Mouse (Mus musculus) midbrain, postnatal 0 days (tissue): Measurements from ENCODE around the gene Insr. TPM values are rescaled to one million over a fixed set of nuclear protein-coding genes. Genes with fewer than 3 reads are reported as not detected.
A peak's percentile ranks its signal among the peaks of the same experiment; 100 is the strongest.
"Not testable (repeated sequence)": the region's sequence is repeated elsewhere in the genome, so short reads cannot be mapped to it uniquely, and the experiment has no call there.

ENCODE experiments used
- ATAC-seq: fragments of 200-750 bp; cut with Nextera tagmentation; 2 replicates; pipeline ENCODE4 v1.8.0; 2017; ENCODE audit warnings: moderate number of reproducible peaks, mild to moderate bottlenecking, moderate TSS enrichment, moderate library complexity; ENCODE audit not compliant: low FRiP score
- DNase-seq: peaks from one replicate; pipeline ENCODE4 v3.0.0-alpha.2; 2015; ENCODE audit warnings: low spot score
- H3K27ac ChIP-seq: fragments of 300-500 bp; sonication (generic); 2 replicates; pipeline ENCODE4 v1.5.1; 2014; ENCODE audit warnings: low read depth, mild to moderate bottlenecking, low read length, mixed read lengths
- H3K27me3 ChIP-seq: fragments of 300-500 bp; sonication (generic); 2 replicates; pipeline ENCODE4 v1.6.1; 2014; ENCODE audit warnings: low read length, control low read depth, mixed read lengths; ENCODE audit not compliant: insufficient read depth
- H3K36me3 ChIP-seq: fragments of 300-500 bp; sonication (generic); 2 replicates; pipeline ENCODE4 v1.6.1; 2014; ENCODE audit warnings: low read length, control low read depth, mixed read lengths; ENCODE audit not compliant: insufficient read depth
- H3K4me1 ChIP-seq: fragments of 300-500 bp; sonication (generic); 2 replicates; pipeline ENCODE4 v1.6.1; 2014; ENCODE audit warnings: mild to moderate bottlenecking, control low read depth, antibody characterized with exemption, low read length, mixed read lengths; ENCODE audit not compliant: insufficient read depth
- H3K4me2 ChIP-seq: fragments of 300-500 bp; sonication (generic); 2 replicates; pipeline ENCODE4 v1.6.1; 2014; ENCODE audit warnings: low read depth, mild to moderate bottlenecking, low read length, mixed read lengths; ENCODE audit not compliant: poor library complexity, severe bottlenecking
- H3K4me3 ChIP-seq: fragments of 300-500 bp; sonication (generic); 2 replicates; pipeline ENCODE4 v1.5.1; 2014; ENCODE audit warnings: low read depth, mild to moderate bottlenecking, low read length, moderate library complexity
- H3K9ac ChIP-seq: fragments of 300-500 bp; sonication (generic); replicated peaks from 2 replicates; pipeline ENCODE4 v1.6.1; 2014; ENCODE audit warnings: mild to moderate bottlenecking, low read length, moderate library complexity, mixed read lengths; ENCODE audit not compliant: poor library complexity, severe bottlenecking
- H3K9me3 ChIP-seq: fragments of 300-500 bp; sonication (generic); 2 replicates; pipeline ENCODE4 v1.6.1; 2016; ENCODE audit warnings: low read length, control low read depth
- CTCF ChIP-seq: IDR thresholded peaks from 2 replicates; pipeline ENCODE4 v1.5.1; 2016; ENCODE audit warnings: antibody characterized with exemption, mild to moderate bottlenecking
- WGBS: fragments of 180-500 bp; shearing (Covaris S2); extraction: QIAGEN DNeasy Blood & Tissue Kit; methylation state at CpG from one replicate; pipeline ENCODE4 v1.1.7; 2014; 5-methylcytosine and 5-hydroxymethylcytosine counted together
- microRNA-seq: library from miRNA; unstranded; fragments of <30 nt; microRNA quantifications from one replicate; pipeline ENCODE4, GENCODE M21; 2016; ENCODE audit warnings: borderline number of aligned reads
- polyA plus RNA-seq: library from polyadenylated mRNA; unstranded; fragments of >200 nt; fragmentation: Nextera tagmentation; extraction: Ambion mirVana; gene quantifications from 2 replicates; pipeline ENCODE4 v1.2.1, GENCODE M21; 2015
- total RNA-seq: library from RNA; depleted of rRNA; stranded (reverse); fragments of >200 nt; gene quantifications from 2 replicates; pipeline ENCODE4 v1.2.3, GENCODE M21; 2014; rRNA removed

Gene Insr
- total and polyA plus RNA-seq, 2 experiments from 2014 or later, result 32.9 to 40.3 TPM

DNA sequence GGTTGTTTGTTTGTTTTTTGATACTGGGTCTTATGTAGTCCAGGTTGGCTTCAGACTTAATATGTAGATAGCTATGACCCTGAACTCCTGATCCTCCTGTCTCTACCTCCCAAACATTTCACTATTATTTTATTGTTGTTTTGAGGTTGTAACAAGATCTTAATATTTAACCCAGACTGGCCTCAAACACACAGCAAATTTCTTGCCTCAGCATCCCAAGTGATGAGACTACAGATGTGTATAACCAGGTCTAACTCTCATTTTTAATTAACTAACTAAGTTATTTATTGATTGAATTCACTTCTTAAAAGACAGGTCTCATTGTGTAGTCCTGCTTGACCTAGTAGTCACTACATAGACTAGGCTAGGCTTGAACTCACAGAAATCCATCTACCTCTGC is 88.4 kb downstream of the Insr start:
- Histone ChIP-seq H3K36me3 (peaks cover 70% of the 10 kb centered on the region), H3K27ac (no peak overlapping the region), H3K4me2 (no peak overlapping the region), H3K4me3 (no peak overlapping the region), H3K27me3 (no peaks in the 10 kb centered on the region), H3K9ac (no peak overlapping the region), H3K9me3 (no peaks in the 10 kb centered on the region), H3K4me1 (no peaks in the 10 kb centered on the region)
- ATAC-seq (no peak), DNase-seq (no peak)
- no peak for TF ChIP-seq CTCF

DNA sequence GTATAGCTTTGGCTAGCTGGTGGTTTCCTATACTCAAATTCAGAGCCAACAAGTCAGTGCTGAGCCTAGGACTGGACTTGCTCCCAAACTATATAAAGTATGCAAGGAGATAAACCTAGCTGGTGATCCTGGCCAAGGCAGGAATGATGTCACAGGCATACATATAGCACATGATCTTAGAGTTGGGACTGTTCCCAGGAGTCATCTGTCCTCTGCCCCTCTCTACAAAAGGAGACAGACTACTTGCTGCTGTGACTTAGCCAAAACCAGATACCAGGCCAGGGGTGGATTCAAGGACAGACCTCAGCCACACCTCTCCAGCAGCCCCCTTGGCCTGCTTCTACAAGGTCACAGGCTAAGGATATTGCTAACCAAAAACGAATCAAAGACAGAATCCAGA is 92.0 kb downstream of the Insr start:
- Histone ChIP-seq H3K27me3 (no peaks in the 10 kb centered on the region), H3K36me3 (peaks cover 58% of the 10 kb centered on the region), H3K4me1 (no peaks in the 10 kb centered on the region), H3K9me3 (no peaks in the 10 kb centered on the region), H3K4me3 (no peak overlapping the region), H3K9ac (no peak overlapping the region), H3K27ac (no peak overlapping the region), H3K4me2 (no peak overlapping the region)
- DNase-seq (no peak), ATAC-seq (no peak)
- no peak for TF ChIP-seq CTCF
- 74% methylated on average over 1 of the region's 1 CpGs for WGBS

DNA sequence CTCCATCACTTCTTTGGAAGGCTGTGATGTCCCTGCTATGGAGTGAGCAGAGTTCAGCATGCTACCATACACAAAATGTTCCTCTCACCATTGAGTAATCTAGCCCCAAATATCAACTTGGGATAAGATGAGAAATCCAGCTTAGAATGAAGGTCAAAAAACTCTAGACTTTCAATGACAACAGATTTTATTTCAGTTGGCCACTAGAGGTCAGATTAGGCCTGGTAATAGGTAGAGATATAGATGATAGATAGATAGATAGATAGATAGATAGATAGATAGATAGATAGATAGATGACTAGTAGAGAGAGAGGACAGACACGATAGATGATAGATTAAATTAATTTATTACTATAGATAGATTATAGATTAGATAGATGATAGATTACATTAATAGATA is 99.5 kb downstream of the Insr start:
- no peak overlapping the region for H3K4me2 ChIP-seq
- no peaks in the 10 kb centered on the region for H3K27me3 ChIP-seq
- no peak for ATAC-seq
- 80% methylated on average over 1 of the region's 1 CpGs for WGBS
- H3K36me3 ChIP-seq, result peaks cover 33% of the 10 kb centered on the region
- no peaks in the 10 kb centered on the region for H3K9me3 ChIP-seq
- H3K4me3 ChIP-seq, result no peak overlapping the region
- H3K27ac ChIP-seq, result no peak overlapping the region
- DNase-seq, result peak; percentile 61
- no peaks in the 10 kb centered on the region for H3K4me1 ChIP-seq
- no peak overlapping the region for H3K9ac ChIP-seq
- peak; percentile 69 for TF ChIP-seq CTCF

DNA sequence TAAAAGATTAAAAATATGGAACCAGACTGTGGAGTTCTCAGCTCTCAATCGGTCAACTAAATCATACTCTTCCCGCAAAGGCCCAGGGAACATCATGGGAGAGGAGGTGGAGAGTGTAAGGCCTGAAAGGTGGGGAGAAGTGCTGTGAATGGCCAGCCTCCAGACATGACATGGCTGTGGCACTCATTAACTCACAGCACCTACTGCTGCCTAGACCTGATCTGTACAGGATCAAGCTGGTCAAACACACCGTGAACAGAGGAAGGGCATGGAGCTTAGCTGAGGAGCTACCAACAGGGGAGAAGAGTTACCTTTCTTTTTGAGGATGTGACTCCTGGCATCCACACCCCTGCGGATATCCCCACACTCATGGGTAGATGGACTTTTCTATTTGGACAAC is 102.0 kb downstream of the Insr start:
- WGBS, result 98% methylated on average over 4 of the region's 4 CpGs
- Histone ChIP-seq H3K4me3 (no peak overlapping the region), H3K4me1 (no peaks in the 10 kb centered on the region), H3K36me3 (peaks cover 37% of the 10 kb centered on the region), H3K9ac (no peak overlapping the region), H3K27me3 (no peaks in the 10 kb centered on the region), H3K4me2 (no peak overlapping the region), H3K27ac (no peak overlapping the region), H3K9me3 (no peaks in the 10 kb centered on the region)
- no peak for TF ChIP-seq CTCF
- DNase-seq (no peak), ATAC-seq (no peak)

DNA sequence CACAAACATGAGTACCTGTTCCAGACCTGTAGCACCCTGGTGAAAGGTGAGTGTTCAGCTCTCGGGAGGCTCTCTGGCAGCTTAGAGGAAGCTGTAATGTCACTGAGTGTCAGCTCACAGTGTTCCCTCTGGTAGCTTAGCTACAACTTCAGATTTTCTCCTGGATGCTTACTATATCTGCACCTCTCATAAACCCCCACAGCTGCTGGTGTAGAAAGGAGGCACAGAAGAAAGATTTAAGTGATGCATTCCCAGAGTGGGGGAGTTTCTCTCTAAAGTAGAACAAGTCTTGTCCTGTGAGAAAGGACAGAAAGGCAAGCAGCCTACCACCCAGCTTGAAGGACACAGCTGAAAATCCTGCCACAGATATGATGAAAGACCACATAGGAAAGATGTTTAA is 107.2 kb downstream of the Insr start:
- H3K9ac ChIP-seq, result no peak overlapping the region
- no peak overlapping the region for H3K4me2 ChIP-seq
- no peak for DNase-seq
- TF ChIP-seq CTCF, result no peak
- ATAC-seq, result no peak
- WGBS, result 96% methylated on average over 1 of the region's 1 CpGs
- peaks cover 58% of the 10 kb centered on the region for H3K36me3 ChIP-seq
- H3K4me1 ChIP-seq, result no peaks in the 10 kb centered on the region
- H3K4me3 ChIP-seq, result no peak overlapping the region
- H3K27me3 ChIP-seq, result no peaks in the 10 kb centered on the region
- no peak overlapping the region for H3K27ac ChIP-seq
- H3K9me3 ChIP-seq, result no peaks in the 10 kb centered on the region

DNA sequence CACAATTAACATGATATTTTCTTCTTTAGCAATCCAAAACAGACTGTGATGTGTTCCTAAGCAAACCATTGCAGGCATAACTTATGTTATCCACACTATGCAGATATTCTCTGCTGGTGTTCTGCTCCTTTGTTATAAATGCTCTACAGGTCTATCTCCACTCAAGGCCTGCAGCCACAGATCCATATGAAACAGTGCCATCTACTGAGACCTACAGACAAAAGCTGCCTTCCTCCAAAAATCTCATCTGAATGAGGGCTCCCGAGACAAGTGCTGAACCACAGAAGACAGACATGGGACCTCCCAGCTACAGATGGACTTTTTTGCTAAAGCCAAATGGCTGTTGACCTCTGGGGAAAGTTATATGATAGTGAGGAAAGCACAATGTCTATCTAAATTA is 132.9 kb downstream of the Insr start:
- H3K9me3 ChIP-seq, result no peaks in the 10 kb centered on the region
- no peak overlapping the region for H3K27ac ChIP-seq
- H3K9ac ChIP-seq, result no peak overlapping the region
- no peaks in the 10 kb centered on the region for H3K36me3 ChIP-seq
- no peaks in the 10 kb centered on the region for H3K4me1 ChIP-seq
- H3K4me3 ChIP-seq, result no peak overlapping the region
- H3K4me2 ChIP-seq, result no peak overlapping the region
- ATAC-seq (no peak), DNase-seq (no peak)
- 62% methylated on average over 1 of the region's 1 CpGs for WGBS
- no peak for TF ChIP-seq CTCF
- H3K27me3 ChIP-seq, result no peaks in the 10 kb centered on the region

DNA sequence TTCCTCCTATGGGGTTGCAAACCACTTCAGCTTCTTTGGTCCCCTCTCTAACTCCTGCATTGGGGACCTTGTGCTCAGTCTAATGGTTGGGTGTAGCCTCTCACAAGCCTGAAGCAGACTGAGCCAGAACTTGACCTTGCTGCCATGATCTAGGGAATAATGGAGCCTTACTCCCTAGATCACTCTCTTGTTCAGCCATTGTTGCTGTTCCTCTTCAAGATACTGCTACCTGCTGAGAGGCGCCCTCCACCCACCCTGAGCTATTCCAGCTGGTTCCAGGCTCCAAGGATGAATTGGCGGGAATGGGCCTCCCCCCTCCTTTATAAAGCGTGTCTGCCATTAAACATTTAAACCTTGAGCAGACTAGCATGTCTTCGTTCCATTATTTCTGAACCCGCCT is 179.0 kb downstream of the Insr start:
- WGBS, result 82% methylated on average over 5 of the region's 5 CpGs
- not testable (repeated sequence) for ATAC-seq, H3K27ac ChIP-seq, H3K36me3 ChIP-seq, H3K4me2 ChIP-seq, H3K9me3 ChIP-seq, H3K27me3 ChIP-seq, H3K4me1 ChIP-seq, H3K4me3 ChIP-seq, DNase-seq, H3K9ac ChIP-seq

Small RNA genes lying within 50 kb of the gene (microRNA-seq; reads per million reads assigned to microRNA genes)
- gene Gm25775, result not detected

Other genes with a start within 250 kb of the Insr start
- gene A430078G23Rik, start 73.8 kb upstream of the Insr start, total RNA-seq, result not detected in 2 replicates
- not detected in 2 replicates for gene A430078G23Rik, start 73.8 kb upstream of the Insr start, polyA plus RNA-seq
- gene Arhgef18, start 113.4 kb upstream of the Insr start, total RNA-seq, result 34.3 and 46.0 TPM in 2 replicates
- gene Arhgef18, start 113.4 kb upstream of the Insr start, polyA plus RNA-seq, result 6.8 and 7.2 TPM in 2 replicates
- 1.8 and 2.2 TPM in 2 replicates for gene Pex11g, start 188.1 kb upstream of the Insr start, total RNA-seq
- gene Pex11g, start 188.1 kb upstream of the Insr start, polyA plus RNA-seq, result 3.1 and 3.6 TPM in 2 replicates
- 0.47 and 0.55 TPM in 2 replicates for gene Tex45, start 191.2 kb upstream of the Insr start, total RNA-seq
- gene Tex45, start 191.2 kb upstream of the Insr start, polyA plus RNA-seq, result 0.64 and 0.68 TPM in 2 replicates
- 85.5 and 106 TPM in 2 replicates for gene Zfp358, start 213.5 kb upstream of the Insr start, total RNA-seq
- 57.1 and 58.3 TPM in 2 replicates for gene Zfp358, start 213.5 kb upstream of the Insr start, polyA plus RNA-seq
- 93.8 and 116 TPM in 2 replicates for gene Mcoln1, start 220.8 kb upstream of the Insr start, total RNA-seq
- gene Mcoln1, start 220.8 kb upstream of the Insr start, polyA plus RNA-seq, result 108 and 117 TPM in 2 replicates
- gene Pnpla6, start 235.8 kb upstream of the Insr start, total RNA-seq, result 57.0 and 57.5 TPM in 2 replicates
- gene Pnpla6, start 235.8 kb upstream of the Insr start, polyA plus RNA-seq, result 35.5 and 36.8 TPM in 2 replicates